9 mouse cellular contexts compared by ENCODE assay signal in the genomic region with DNA sequence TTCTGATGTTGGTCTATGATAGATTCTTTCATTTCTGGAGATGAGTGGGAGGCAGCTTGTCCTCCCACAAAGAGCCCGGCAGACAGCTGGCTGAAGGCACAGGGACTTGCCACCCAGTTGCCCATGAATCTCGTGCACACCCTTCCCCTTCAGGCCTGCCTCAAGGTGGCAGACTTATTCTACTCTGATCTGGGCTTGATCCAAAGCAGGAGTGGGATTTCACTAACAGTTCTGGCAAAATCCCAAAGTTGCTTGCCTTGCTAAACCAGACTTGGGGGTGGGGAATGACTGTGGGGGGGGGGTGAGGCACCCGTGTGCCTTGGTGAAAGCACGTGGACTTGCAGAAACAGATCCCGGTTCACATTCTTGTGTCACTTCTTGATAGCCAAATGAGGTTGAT. TPM values are rescaled to one million over a fixed set of nuclear protein-coding genes. Genes with fewer than 3 reads are reported as not detected.
DNase-seq lines count a peak whose midpoint lies in the region; ATAC-seq and TF ChIP-seq lines count a peak whose summit lies in the region.
"Had no signal": no experiment of that assay in that cellular context is flagged by ENCODE, and none has a peak within 500 bp of the region (broad histone marks: within the 10 kb centered on the region; RNA-seq: fewer than 3 reads in every experiment).

No protein-coding gene starts in this region.

- DNase-seq in left cerebral cortex, adult 2 months (ENCODE audit: extremely low spot score in 1 of 2, low spot score in 2 of 2) = peak; percentile 27 to 50
- DNase-seq in left cerebral cortex, postnatal 36 days (ENCODE audit: low spot score in 2 of 2) = no peak
- peak; percentile 46 for DNase-seq in adrenal gland, postnatal 14 days
- peak; percentile 94 for DNase-seq in embryonic facial prominence, embryonic 14.5 days (ENCODE audit: low spot score)
- peak; percentile 42 to 43 for DNase-seq in kidney, adult 8-10 months
- peak; percentile 32 for DNase-seq in lung, postnatal 14 days

- H3K27ac ChIP-seq in left cerebral cortex, adult 2 months = no peak overlapping the region
- no peak overlapping the region for H3K27ac ChIP-seq in embryonic facial prominence, embryonic 14.5 days (replicated peaks; ENCODE audit: low read depth, low read length)
- H3K27ac ChIP-seq in stomach, embryonic 16.5 days (ENCODE audit: low read length) = no peak overlapping the region
- H3K27ac ChIP-seq: limb, embryonic 15.5 days had no signal

- intact Hi-C loops in left cerebral cortex, adult 2 months (cut with DNase I) = loop anchor here (2.0 to 5.0 kb wide), 2 partner anchors 123 to 241 kb away; no protein-coding TSS in a partner anchor
- intact Hi-C loops in left cerebral cortex, postnatal 36 days (cut with DNase I) = loop anchor here (5.0 kb wide), 1 partner anchor 138 kb away; no protein-coding TSS in a partner anchor

- H3K36me3 ChIP-seq in embryonic facial prominence, embryonic 14.5 days (ENCODE audit: control insufficient read depth, insufficient read depth, low read length) = no peaks in the 10 kb centered on the region
- no peaks in the 10 kb centered on the region for H3K36me3 ChIP-seq in stomach, embryonic 16.5 days (ENCODE audit: control insufficient read depth, insufficient read depth, low read length)
- H3K36me3 ChIP-seq: limb, embryonic 15.5 days had no signal

- no peak overlapping the region for H3K9ac ChIP-seq in embryonic facial prominence, embryonic 14.5 days (ENCODE audit: low read depth, low read length)
- H3K9ac ChIP-seq in stomach, embryonic 16.5 days (ENCODE audit: low read length) = no peak overlapping the region
- H3K9ac ChIP-seq: limb, embryonic 15.5 days had no signal

- no peaks in the 10 kb centered on the region for H3K9me3 ChIP-seq in embryonic facial prominence, embryonic 14.5 days (ENCODE audit: control insufficient read depth, low read length)
- H3K9me3 ChIP-seq in stomach, embryonic 16.5 days (replicated peaks; ENCODE audit: control insufficient read depth, low read length) = no peaks in the 10 kb centered on the region
- H3K9me3 ChIP-seq: limb, embryonic 15.5 days had no signal

- ATAC-seq in embryonic facial prominence, embryonic 14.5 days (ENCODE audit: low read depth) = peak; percentile 50; the same call in 1 of the 2 replicates
- ATAC-seq in stomach, embryonic 16.5 days (ENCODE audit: insufficient read depth, low FRiP score) = peak; percentile 68; the same call in 1 of the 2 replicates
- ATAC-seq in erythroblast, adult 5-6 weeks (replicated peaks; ENCODE audit: low FRiP score, poor library complexity, severe bottlenecking) = no peak

- peaks cover 10% of the 10 kb centered on the region; the same call in 1 of the 2 replicates for H3K4me1 ChIP-seq in embryonic facial prominence, embryonic 14.5 days (ENCODE audit: control insufficient read depth, insufficient read depth, low read length)
- peaks cover 7% of the 10 kb centered on the region; the same call in 1 of the 2 replicates for H3K4me1 ChIP-seq in stomach, embryonic 16.5 days (ENCODE audit: control insufficient read depth, insufficient read depth, low read length)

- TF ChIP-seq CTCF in left cerebral cortex, adult 2 months (IDR thresholded peaks at IDR 0.05) = peak; percentile 58

- WGBS in embryonic facial prominence, embryonic 14.5 days = 13% methylated on average over 5 of the region's 5 CpGs
- 6% methylated on average over 5 of the region's 5 CpGs for WGBS in stomach, embryonic 16.5 days

- H3K27me3 ChIP-seq in embryonic facial prominence, embryonic 14.5 days (replicated peaks; ENCODE audit: control insufficient read depth, insufficient read depth, low read length) = no peaks in the 10 kb centered on the region
- H3K27me3 ChIP-seq in stomach, embryonic 16.5 days (ENCODE audit: control insufficient read depth, insufficient read depth, low read length) = no peaks in the 10 kb centered on the region
- H3K27me3 ChIP-seq: limb, embryonic 15.5 days had no signal

- no peak overlapping the region for H3K4me3 ChIP-seq in left cerebral cortex, adult 2 months
- no peak overlapping the region for H3K4me3 ChIP-seq in embryonic facial prominence, embryonic 14.5 days (ENCODE audit: low read depth, low read length)
- no peak overlapping the region for H3K4me3 ChIP-seq in stomach, embryonic 16.5 days (replicated peaks; ENCODE audit: low read length)
- H3K4me3 ChIP-seq: limb, embryonic 15.5 days had no signal

- H3K4me2 ChIP-seq in embryonic facial prominence, embryonic 14.5 days (ENCODE audit: low read depth, low read length) = no peak overlapping the region
- H3K4me2 ChIP-seq in stomach, embryonic 16.5 days (ENCODE audit: low read depth, low read length) = no peak overlapping the region
- H3K4me2 ChIP-seq: limb, embryonic 15.5 days had no signal

RNA-seq across cellular contexts. Expression of a gene that starts 48.2 kb away (rescaled TPM):
- total RNA-seq in left cerebral cortex, adult 2 months (2021) = under 1 TPM in 1 of 2 experiments, not detected in 1; 0.23 TPM
- total RNA-seq in left cerebral cortex, postnatal 36 days (2021) = under 1 TPM; 0.42 to 0.66 TPM
- 0.52 and 0.86 TPM in 2 replicates for total RNA-seq in adrenal gland, postnatal 14 days (2021)
- 3.7 TPM in 2 replicates for polyA plus RNA-seq in embryonic facial prominence, embryonic 14.5 days (2014; fragmentation: Nextera tagmentation; extraction: Ambion mirVana)
- polyA plus RNA-seq in stomach, embryonic 16.5 days (2015; fragmentation: Nextera tagmentation; extraction: Ambion mirVana) = 0.61 and 1.7 TPM in 2 replicates
- total RNA-seq in erythroblast, adult 5-6 weeks (2015; ENCODE audit: low replicate concordance) = 15.5 and 26.9 TPM in 2 replicates
- 32.2 and 64.1 TPM in 2 replicates for total RNA-seq in erythroblast, adult 5-6 weeks (2017; ENCODE audit: low replicate concordance)

Comparison
In these comparisons a context has a peak if more than half of its experiments do, and no peak if none do; other contexts are left out.
1. DNase-seq: peak in left cerebral cortex, adult 2 months (2 of 2), adrenal gland, postnatal 14 days (single experiment), embryonic facial prominence, embryonic 14.5 days (single experiment), kidney, adult 8-10 months (2 of 2) and lung, postnatal 14 days (single experiment); none in left cerebral cortex, postnatal 36 days (0 of 2).